Mouse (Mus musculus) E14TG2a.4 (cell line): ENCODE data around the gene Cyp24a1.
A peak's percentile ranks its signal among the peaks of the same experiment; 100 is the strongest.

Experiments used
- H3K27me3 ChIP-seq: 2 replicates; pipeline ENCODE4 v1.6.1; 2014; ENCODE audit warnings: low read length, control low read depth; ENCODE audit not compliant: insufficient read depth
- H3K36me3 ChIP-seq: 2 replicates; pipeline ENCODE4 v1.6.1; 2014; ENCODE audit warnings: low read length, control low read depth; ENCODE audit not compliant: insufficient read depth
- H3K4me1 ChIP-seq: replicated peaks from 2 replicates; pipeline ENCODE4 v1.6.1; 2014; ENCODE audit warnings: low read depth, low read length, control low read depth
- H3K4me3 ChIP-seq: replicated peaks from 2 replicates; pipeline ENCODE4 v1.5.1; 2014; ENCODE audit warnings: mild to moderate bottlenecking, low read length
- H3K9me3 ChIP-seq: 2 replicates; pipeline ENCODE4 v1.6.1; 2014; ENCODE audit warnings: low read length, control low read depth
- CTCF ChIP-seq: conservative IDR thresholded peaks from 2 replicates; pipeline ENCODE4 v1.5.1; 2014; ENCODE audit warnings: low read length
- NANOG ChIP-seq: IDR thresholded peaks from 2 replicates; pipeline ENCODE4 v1.6.1; 2014; ENCODE audit warnings: borderline replicate concordance, low read length, mixed read lengths
- POU5F1 ChIP-seq: IDR thresholded peaks from 2 replicates; pipeline ENCODE4 v1.6.1; 2014; ENCODE audit warnings: low read length, borderline replicate concordance

Cyp24a1 gene

DNA sequence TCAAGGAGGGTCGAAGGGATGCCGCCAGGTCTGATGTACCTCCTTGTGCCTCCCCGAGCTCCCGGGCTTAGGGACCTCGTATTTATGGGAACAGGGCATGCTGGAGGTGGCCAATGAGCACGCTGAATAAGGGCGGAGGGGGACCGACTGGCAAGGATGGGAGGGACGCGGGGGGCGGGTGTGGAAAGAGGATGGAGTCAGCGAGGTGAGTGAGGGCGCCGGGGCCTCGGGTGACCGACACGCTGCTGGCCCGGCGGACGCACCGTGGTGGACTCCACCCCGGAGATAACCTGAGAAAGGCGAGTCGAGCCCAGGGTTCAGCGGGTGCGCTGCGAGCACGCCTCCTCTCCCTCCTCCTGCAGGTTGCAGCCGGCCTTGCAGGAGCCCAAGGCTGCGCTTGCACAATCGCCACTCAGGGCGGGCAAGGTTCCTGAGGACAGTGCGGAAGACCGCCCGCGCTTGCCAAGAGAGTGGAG is at the start of gene Cyp24a1:
TSS of gene Cyp24a1 (minus strand) at position 55 of the 476 bp plus-strand sequence.
- TF ChIP-seq NANOG (no peak), CTCF (no peak; the same call in 1 of the 2 replicates), POU5F1 (no peak)
- Histone ChIP-seq H3K9me3 (no peaks in the 10 kb centered on the region), H3K4me3 (peak within 1 kb of the TSS; percentile 66), H3K27me3 (peaks cover 76% of the 10 kb centered on the region), H3K36me3 (no peaks in the 10 kb centered on the region), H3K4me1 (peaks cover 36% of the 10 kb centered on the region)

DNA sequence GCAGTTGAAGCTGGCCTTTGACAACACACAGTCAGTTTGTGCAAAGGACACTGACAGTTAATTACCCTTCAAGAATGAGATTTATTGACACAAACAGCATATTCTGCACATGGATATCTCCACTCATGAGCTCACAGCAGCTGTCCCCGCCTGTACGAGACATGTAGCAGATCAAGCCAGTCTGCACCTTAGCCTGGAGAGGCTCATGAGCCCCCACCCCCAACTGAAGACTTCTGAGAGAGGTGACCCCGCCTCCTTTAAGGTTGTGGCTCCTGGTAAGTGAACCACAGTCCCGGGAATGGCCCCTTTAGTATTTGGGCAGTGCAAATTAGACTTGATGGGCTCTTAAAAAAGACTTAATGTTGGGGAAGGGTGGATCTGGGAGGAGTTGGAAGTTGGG is 48.8 kb upstream of the Cyp24a1 start:
- no peak for TF ChIP-seq NANOG
- TF ChIP-seq POU5F1: no peak
- TF ChIP-seq CTCF: no peak
- H3K9me3 ChIP-seq: no peaks in the 10 kb centered on the region
- H3K27me3 ChIP-seq: peaks cover 7% of the 10 kb centered on the region
- no peaks in the 10 kb centered on the region for H3K36me3 ChIP-seq
- H3K4me3 ChIP-seq: no peak overlapping the region
- peaks cover 36% of the 10 kb centered on the region for H3K4me1 ChIP-seq

GRCm38 (mm10) chr2:170544950-170545349 is 48.0 kb upstream of the Cyp24a1 start:
- Histone ChIP-seq H3K4me1 (peaks cover 30% of the 10 kb centered on the region), H3K9me3 (no peaks in the 10 kb centered on the region), H3K27me3 (peaks cover 7% of the 10 kb centered on the region), H3K4me3 (no peak overlapping the region), H3K36me3 (no peaks in the 10 kb centered on the region)
- TF ChIP-seq CTCF: no peak
- TF ChIP-seq NANOG: no peak
- TF ChIP-seq POU5F1: no peak

GRCm38 (mm10) chr2:170544159-170544558 is 47.2 kb upstream of the Cyp24a1 start:
- Histone ChIP-seq H3K4me3 (no peak overlapping the region), H3K4me1 (peaks cover 28% of the 10 kb centered on the region), H3K9me3 (no peaks in the 10 kb centered on the region), H3K36me3 (no peaks in the 10 kb centered on the region), H3K27me3 (peaks cover 7% of the 10 kb centered on the region)
- TF ChIP-seq CTCF (no peak), POU5F1 (no peak), NANOG (no peak)

- Histone ChIP-seq H3K36me3 (no peaks in the 10 kb centered on the region), H3K27me3 (peaks cover 7% of the 10 kb centered on the region)
- TF ChIP-seq NANOG (no peak), POU5F1 (no peak), CTCF (no peak)
Measured at GRCm38 (mm10) chr2:170543625-170544024, 46.7 kb upstream of the Cyp24a1 start.

DNA sequence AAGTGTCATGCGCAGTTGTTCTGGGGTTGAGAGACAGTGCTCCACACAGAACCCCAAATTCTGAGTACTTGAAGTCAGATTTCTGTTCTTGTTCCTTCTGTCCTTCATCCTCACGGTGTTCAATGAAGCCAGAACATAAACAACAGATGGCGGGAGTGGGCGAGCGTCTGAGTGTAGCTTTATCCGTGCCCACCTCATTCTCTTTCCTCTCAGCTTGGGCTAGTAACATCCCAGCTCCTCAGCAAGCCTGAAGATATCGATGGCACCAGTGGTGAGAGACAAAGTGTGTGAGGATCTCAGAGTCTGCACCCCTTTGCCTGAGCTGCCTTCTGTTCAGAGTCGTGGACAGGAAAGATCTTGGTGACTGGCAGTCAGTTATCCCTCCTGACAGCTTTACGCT is 42.3 kb upstream of the Cyp24a1 start:
- Histone ChIP-seq H3K9me3 (no peaks in the 10 kb centered on the region), H3K4me3 (no peak overlapping the region), H3K27me3 (peaks cover 5% of the 10 kb centered on the region), H3K4me1 (peaks cover 25% of the 10 kb centered on the region), H3K36me3 (no peaks in the 10 kb centered on the region)
- TF ChIP-seq NANOG: no peak
- no peak for TF ChIP-seq POU5F1
- no peak for TF ChIP-seq CTCF

More at GRCm38 (mm10) chr2:170543625-170544024, 46.7 kb upstream of the Cyp24a1 start:
- Histone ChIP-seq H3K9me3 (no peaks in the 10 kb centered on the region), H3K4me3 (no peak overlapping the region), H3K4me1 (peaks cover 32% of the 10 kb centered on the region)

DNA sequence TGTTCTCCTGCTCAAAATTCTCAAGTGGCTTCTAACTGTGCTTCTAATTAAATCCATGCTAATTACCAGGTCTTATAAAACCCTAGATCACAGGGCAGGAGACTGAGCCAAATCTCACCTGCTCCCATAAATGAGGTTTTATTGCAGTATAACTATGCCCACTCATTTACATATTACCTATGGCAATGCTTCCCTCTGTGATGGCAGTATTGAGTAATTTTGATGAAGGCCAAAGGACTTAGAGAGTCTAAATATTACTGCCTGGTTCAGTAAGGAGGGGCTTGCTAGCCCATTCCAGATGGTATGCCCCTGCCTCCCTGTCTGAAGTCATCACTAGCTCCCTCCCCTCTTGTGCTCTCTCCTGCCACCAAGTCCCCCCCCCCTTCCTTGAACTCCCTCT is 38.9 kb upstream of the Cyp24a1 start:
- Histone ChIP-seq H3K36me3 (no peaks in the 10 kb centered on the region), H3K4me3 (no peak overlapping the region), H3K27me3 (no peaks in the 10 kb centered on the region), H3K4me1 (peaks cover 57% of the 10 kb centered on the region), H3K9me3 (no peaks in the 10 kb centered on the region)
- TF ChIP-seq CTCF (no peak), NANOG (no peak), POU5F1 (no peak)

- H3K36me3 ChIP-seq: no peaks in the 10 kb centered on the region
- no peaks in the 10 kb centered on the region for H3K9me3 ChIP-seq
- no peaks in the 10 kb centered on the region for H3K27me3 ChIP-seq
- no peak for TF ChIP-seq POU5F1
- TF ChIP-seq CTCF: no peak
- TF ChIP-seq NANOG: no peak
- H3K4me1 ChIP-seq: peaks cover 65% of the 10 kb centered on the region
- H3K4me3 ChIP-seq: no peak overlapping the region
Measured at GRCm38 (mm10) chr2:170534803-170535174, 37.8 kb upstream of the Cyp24a1 start.

GRCm38 (mm10) chr2:170534116-170534802 is 37.3 kb upstream of the Cyp24a1 start:
- no peak overlapping the region for H3K4me3 ChIP-seq
- H3K9me3 ChIP-seq: no peaks in the 10 kb centered on the region
- H3K4me1 ChIP-seq: peaks cover 61% of the 10 kb centered on the region
- TF ChIP-seq NANOG (no peak), POU5F1 (no peak), CTCF (no peak)
- no peaks in the 10 kb centered on the region for H3K36me3 ChIP-seq
- H3K27me3 ChIP-seq: no peaks in the 10 kb centered on the region
